8 mouse cellular contexts compared by ENCODE assay signal in the genomic region with DNA sequence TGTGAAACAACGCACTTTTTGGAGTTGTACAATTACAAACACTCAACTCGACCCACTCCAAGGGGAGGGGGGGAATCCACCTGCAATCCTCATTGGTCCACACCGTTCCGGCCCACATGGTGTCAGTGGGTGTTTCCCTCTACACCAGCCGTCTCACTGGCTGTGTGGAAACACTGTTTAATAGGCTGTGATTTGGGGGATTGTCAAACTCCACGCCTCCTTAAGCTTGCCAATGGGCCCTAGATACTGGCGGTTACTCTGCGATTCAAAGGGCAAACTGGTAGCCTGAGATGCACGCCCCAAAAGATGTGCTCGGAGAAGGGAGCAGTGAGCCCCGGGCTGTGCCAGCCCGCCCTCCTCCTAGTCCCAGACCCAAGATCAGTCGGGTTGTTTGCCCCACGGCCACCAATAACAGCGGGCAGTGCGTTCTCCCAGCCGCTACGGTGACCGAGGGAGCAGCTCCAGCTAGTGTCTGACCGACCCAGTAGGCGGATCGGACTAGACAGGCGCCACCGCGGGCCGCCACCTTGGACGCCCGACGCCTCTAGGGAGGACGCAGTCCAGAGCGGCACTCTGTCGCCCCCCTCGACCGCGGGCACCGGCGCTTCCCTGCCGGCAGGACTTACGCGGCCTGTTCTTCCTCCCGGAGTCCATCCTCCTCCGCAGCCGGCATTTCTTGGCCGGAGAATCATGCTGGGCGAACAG. TPM values are rescaled to one million over a fixed set of nuclear protein-coding genes. Genes with fewer than 3 reads are reported as not detected.
A peak's percentile ranks its signal among the peaks of the same experiment; 100 is the strongest.
DNase-seq lines count a peak whose midpoint lies in the region; ATAC-seq and TF ChIP-seq lines count a peak whose summit lies in the region.

No protein-coding gene starts in this region.

- peak overlapping the region; percentile 93 for H3K9ac ChIP-seq in MEL (ENCODE audit: control insufficient read depth, low read depth, low read length, poor library complexity, severe bottlenecking)
- H3K9ac ChIP-seq in forebrain, postnatal 0 days = peak overlapping the region; percentile 86
- peak overlapping the region; percentile 96 for H3K9ac ChIP-seq in lung, embryonic 15.5 days

- peaks cover 7 to 32% of the 10 kb centered on the region in 2 experiments for H3K4me1 ChIP-seq in MEL (ENCODE audit: control insufficient read depth in 1 of 2, insufficient read depth in 2 of 2, low read length in 2 of 2)
- no peaks in the 10 kb centered on the region for H3K4me1 ChIP-seq in cerebellum, adult 2 months (ENCODE audit: control insufficient read depth, insufficient read depth, low read length)
- no peaks in the 10 kb centered on the region for H3K4me1 ChIP-seq in forebrain, postnatal 0 days (ENCODE audit: insufficient read depth)
- H3K4me1 ChIP-seq in lung, embryonic 15.5 days = peaks cover 17% of the 10 kb centered on the region; the same call in 1 of the 2 replicates

- H3K9me3 ChIP-seq in MEL (replicated peaks; ENCODE audit: insufficient read depth, low read length) = no peaks in the 10 kb centered on the region
- no peaks in the 10 kb centered on the region for H3K9me3 ChIP-seq in forebrain, postnatal 0 days (ENCODE audit: low read length)
- H3K9me3 ChIP-seq in lung, embryonic 15.5 days = no peaks in the 10 kb centered on the region

- H3K27ac ChIP-seq in MEL (ENCODE audit: control insufficient read depth, low read depth, low read length) = peak overlapping the region; percentile 71
- H3K27ac ChIP-seq in cerebellum, adult 2 months (ENCODE audit: insufficient read depth, low read length) = peak overlapping the region; percentile 81
- H3K27ac ChIP-seq in forebrain, postnatal 0 days (ENCODE audit: low read depth, low read length) = peak overlapping the region; percentile 91
- peak overlapping the region; percentile 100 for H3K27ac ChIP-seq in lung, embryonic 15.5 days

- peaks cover 49% of the 10 kb centered on the region for H3K79me2 ChIP-seq in MEL (ENCODE audit: control insufficient read depth, insufficient read depth, low read length, poor library complexity)

- WGBS in cerebellum, adult 2 months = 2% methylated on average over 45 of the region's 45 CpGs
- 2% methylated on average over 45 of the region's 45 CpGs for WGBS in forebrain, postnatal 0 days
- whole genome bisulfite sequencing in lung, embryonic 15.5 days = under 1% methylated on average over 44 of the region's 45 CpGs

- peaks cover 0 to 34% of the 10 kb centered on the region in 2 experiments; a peak in 2 of 4 replicates for H3K36me3 ChIP-seq in MEL (ENCODE audit: control insufficient read depth in 1 of 2, insufficient read depth in 2 of 2, low read length in 2 of 2)
- H3K36me3 ChIP-seq in forebrain, postnatal 0 days (ENCODE audit: insufficient read depth) = no peaks in the 10 kb centered on the region
- no peaks in the 10 kb centered on the region for H3K36me3 ChIP-seq in lung, embryonic 15.5 days

- peak overlapping the region; percentile 80 to 93 for H3K4me3 ChIP-seq in MEL (ENCODE audit: control insufficient read depth in 1 of 2, insufficient read depth in 1 of 2, low read depth in 2 of 2, low read length in 2 of 2)
- peak overlapping the region; percentile 55 for H3K4me3 ChIP-seq in cerebellum, adult 2 months (replicated peaks; ENCODE audit: insufficient read depth, low read depth, low read length)
- H3K4me3 ChIP-seq in forebrain, postnatal 0 days (ENCODE audit: low read depth, low read length) = peak overlapping the region; percentile 90
- peak overlapping the region; percentile 93 for H3K4me3 ChIP-seq in lung, embryonic 15.5 days

- TF ChIP-seq EP300 in MEL (IDR thresholded peaks at IDR 0.05; ENCODE audit: low read depth in 1 of 2, low read length in 2 of 2) = 0 out of 4 replicates have a peak, but pooled peaks of 1 of the 2 experiments have one; percentile 5

- H3K27me3 ChIP-seq in MEL (ENCODE audit: control insufficient read depth in 1 of 2, insufficient read depth in 2 of 2, low read length in 2 of 2) = no peaks in the 10 kb centered on the region
- H3K27me3 ChIP-seq in cerebellum, adult 2 months (ENCODE audit: control insufficient read depth, insufficient read depth, low read length) = no peaks in the 10 kb centered on the region
- H3K27me3 ChIP-seq in forebrain, postnatal 0 days (ENCODE audit: insufficient read depth, low read length) = no peaks in the 10 kb centered on the region
- no peaks in the 10 kb centered on the region for H3K27me3 ChIP-seq in lung, embryonic 15.5 days

- ATAC-seq in forebrain, postnatal 0 days = peak; percentile 97
- peak; percentile 96 for ATAC-seq in lung, embryonic 15.5 days (ENCODE audit: borderline replicate concordance, extremely low read depth, low FRiP score, low TSS enrichment)

- peak; percentile 97 for DNase-seq in MEL (ENCODE audit: low read depth, low spot score)
- peak; percentile 82 to 87 for DNase-seq in cerebellum, adult 2 months
- DNase-seq in forebrain, postnatal 0 days = peak; percentile 92
- DNase-seq in heart, postnatal 4 days = peak; percentile 84
- DNase-seq in layer of hippocampus, adult 8-10 months (ENCODE audit: low spot score in 2 of 2) = peak; percentile 91
- peak; percentile 69 for DNase-seq in ovary, postnatal 14 days (ENCODE audit: low spot score)
- peak; percentile 77 for DNase-seq in thymus, postnatal 14 days

- TF ChIP-seq RAD21 in MEL (IDR thresholded peaks at IDR 0.05; ENCODE audit: low read depth, low read length) = no peak

- peak in 2 of 3 experiments; percentile 11 to 12; a peak in 2 of 6 replicates for TF ChIP-seq CTCF in MEL (IDR thresholded peaks at IDR 0.05 in 2 of 3, conservative IDR thresholded peaks at IDR 0.05 in 1 of 3; ENCODE audit: control insufficient read depth in 1 of 3, insufficient read depth in 1 of 3, low read depth in 2 of 3, low read length in 3 of 3, poor library complexity in 1 of 3, severe bottlenecking in 1 of 3)
- TF ChIP-seq CTCF in cerebellum, adult 2 months (IDR thresholded peaks at IDR 0.05; ENCODE audit: borderline replicate concordance, insufficient read depth, low read depth, low read length) = no peak
- peak; percentile 55 for TF ChIP-seq CTCF in forebrain, postnatal 0 days (IDR thresholded peaks at IDR 0.05; ENCODE audit: low read depth)

- TF ChIP-seq POLR2A in MEL (IDR thresholded peaks at IDR 0.05; ENCODE audit: control insufficient read depth in 1 of 2, insufficient read depth in 1 of 2, low read depth in 1 of 2, low read length in 2 of 2, poor library complexity in 1 of 2) = peak; percentile 50 to 96
- peak; percentile 47; the same call in 1 of the 2 replicates for TF ChIP-seq POLR2A in cerebellum, adult 2 months (IDR thresholded peaks at IDR 0.05; ENCODE audit: borderline replicate concordance, insufficient read depth, low read length)

- H3K4me2 ChIP-seq in forebrain, postnatal 0 days (ENCODE audit: low read depth) = peak overlapping the region; percentile 88
- peak overlapping the region; percentile 84 for H3K4me2 ChIP-seq in lung, embryonic 15.5 days

TF ChIP-seq in MEL, 35 proteins besides CTCF, POLR2A, EP300 and RAD21 (continues in another document):
- no peak for TF ChIP-seq HCFC1 (IDR thresholded peaks at IDR 0.05; ENCODE audit: low read depth, low read length)
- no peak for TF ChIP-seq NRF1 (IDR thresholded peaks at IDR 0.05; ENCODE audit: insufficient read depth, low read depth, low read length, poor library complexity, severe bottlenecking)
- TF ChIP-seq CHD1 (IDR thresholded peaks at IDR 0.05; ENCODE audit: low read depth, low read length) = no peak
- TF ChIP-seq GABPA (IDR thresholded peaks at IDR 0.05; ENCODE audit: low read depth, low read length) = no peak
- no peak for TF ChIP-seq ELF1 (IDR thresholded peaks at IDR 0.05; ENCODE audit: low read depth, low read length)
- TF ChIP-seq KAT2A (conservative IDR thresholded peaks at IDR 0.05; ENCODE audit: low read depth, low read length) = no peak
- peak; percentile 60 for TF ChIP-seq USF1 (IDR thresholded peaks at IDR 0.05; ENCODE audit: low read depth, low read length)
- TF ChIP-seq MYC (IDR thresholded peaks at IDR 0.05; ENCODE audit: low read depth, low read length) = peak; percentile 84
- TF ChIP-seq TCF12 (IDR thresholded peaks at IDR 0.05; ENCODE audit: low read depth, low read length) = peak; percentile 71
- TF ChIP-seq MYB (IDR thresholded peaks at IDR 0.05; ENCODE audit: low read depth, low read length) = 0 out of 2 replicates have a peak, but pooled peaks have one; percentile 26
- TF ChIP-seq MXI1 (IDR thresholded peaks at IDR 0.05; ENCODE audit: low read depth, low read length) = peak; percentile 92
- TF ChIP-seq E2F4 (IDR thresholded peaks at IDR 0.05; ENCODE audit: borderline replicate concordance, low read depth, low read length) = no peak
- peak; percentile 87 for TF ChIP-seq MAZ (IDR thresholded peaks at IDR 0.05; ENCODE audit: low read depth, low read length)
- TF ChIP-seq SIN3A (IDR thresholded peaks at IDR 0.05; ENCODE audit: low read length) = peak; percentile 94
- peak; percentile 76 for TF ChIP-seq RCOR1 (IDR thresholded peaks at IDR 0.05; ENCODE audit: low read depth, low read length)
- 0 out of 2 replicates have a peak, but pooled peaks have one; percentile 81 for TF ChIP-seq UBTF (IDR thresholded peaks at IDR 0.05; ENCODE audit: borderline replicate concordance, insufficient read depth, low read depth, low read length)
- no peak for TF ChIP-seq CHD2 (IDR thresholded peaks at IDR 0.05; ENCODE audit: low read length)

RNA-seq across cellular contexts. Expression of a gene that starts 1.2 kb away (rescaled TPM):
- 6.3 and 7.2 TPM in 2 replicates for total RNA-seq in MEL (2012; rRNA removed)
- polyA plus RNA-seq in MEL (2012; ENCODE audit: insufficient read depth in 1 of 2, insufficient read length in 2 of 2, low read depth in 1 of 2, low replicate concordance in 2 of 2, missing spikeins in 1 of 2) = 1 to 10 TPM in 1 of 2 experiments, not detected in 1; 7.6 TPM
- 6.3 and 6.9 TPM in 2 replicates for polyA plus RNA-seq in cerebellum, adult 2 months (2012; rRNA removed)
- 11.8 and 14.6 TPM in 2 replicates for total RNA-seq in forebrain, postnatal 0 days (2014; rRNA removed)
- polyA plus RNA-seq in forebrain, postnatal 0 days (2015; fragmentation: Nextera tagmentation; extraction: Ambion mirVana) = 3.6 and 5.5 TPM in 2 replicates
- total RNA-seq in heart, postnatal 4 days (2021) = 10 to 100 TPM; 27.3 to 29.0 TPM
- 10 to 100 TPM; 17.0 to 20.8 (median 19.8) TPM for total RNA-seq in layer of hippocampus, adult 8-10 months (2022)
- 7.8 and 8.8 TPM in 2 replicates for polyA plus RNA-seq in lung, embryonic 15.5 days (2015; fragmentation: Nextera tagmentation; extraction: Ambion mirVana)

RNA-seq across cellular contexts. Expression of a gene that starts 44.1 kb away (rescaled TPM):
- 40.0 and 48.8 TPM in 2 replicates for total RNA-seq in MEL (2012; rRNA removed)
- polyA plus RNA-seq in MEL (2012; ENCODE audit: insufficient read depth in 1 of 2, insufficient read length in 2 of 2, low read depth in 1 of 2, low replicate concordance in 2 of 2, missing spikeins in 1 of 2) = 10 to 100 TPM; 41.6 to 55.5 TPM
- 0.55 and 0.56 TPM in 2 replicates for polyA plus RNA-seq in cerebellum, adult 2 months (2012; rRNA removed)
- 2.2 and 4.5 TPM in 2 replicates for total RNA-seq in forebrain, postnatal 0 days (2014; rRNA removed)
- 3.9 and 4.7 TPM in 2 replicates for polyA plus RNA-seq in forebrain, postnatal 0 days (2015; fragmentation: Nextera tagmentation; extraction: Ambion mirVana)
- total RNA-seq in heart, postnatal 4 days (2021) = 10 to 100 TPM; 19.7 to 23.2 TPM
- 1 to 10 TPM in 3 of 4 experiments, under 1 TPM in 1; 0.68 to 1.7 (median 1.4) TPM for total RNA-seq in layer of hippocampus, adult 8-10 months (2022)
- polyA plus RNA-seq in lung, embryonic 15.5 days (2015; fragmentation: Nextera tagmentation; extraction: Ambion mirVana) = 84.7 and 86.0 TPM in 2 replicates

Comparison
In these comparisons a context has a peak if more than half of its experiments do, and no peak if none do; other contexts are left out.
1. Peak in every context shown above with its lines: DNase-seq, ATAC-seq, H3K4me3 ChIP-seq and H3K27ac ChIP-seq.